Mouse (Mus musculus) midbrain, embryonic 11.5 days (tissue): ENCODE data around the gene Mfsd2a. TPM values are rescaled to one million over a fixed set of nuclear protein-coding genes. Genes with fewer than 3 reads are reported as not detected.
A peak's percentile ranks its signal among the peaks of the same experiment; 100 is the strongest.

Experiments
- ATAC-seq: fragments of 200-750 bp; cut with Nextera tagmentation; 2 replicates; pipeline ENCODE4 v1.8.0; 2017; ENCODE audit warnings: moderate TSS enrichment, moderate library complexity; ENCODE audit not compliant: low FRiP score
- DNase-seq: peaks from one replicate; pipeline ENCODE4 v3.0.0; 2015; ENCODE audit warnings: low spot score; ENCODE audit errors: missing footprints
- H3K27ac ChIP-seq: fragments of 300-500 bp; sonication (generic); 2 replicates; pipeline ENCODE4 v1.5.1; 2014; ENCODE audit warnings: low read depth, low read length
- H3K27me3 ChIP-seq: fragments of 300-500 bp; sonication (generic); 2 replicates; pipeline ENCODE4 v1.6.1; 2014; ENCODE audit warnings: mild to moderate bottlenecking, low read length, moderate library complexity, mixed read lengths; ENCODE audit not compliant: control insufficient read depth, insufficient read depth
- H3K36me3 ChIP-seq: fragments of 300-500 bp; sonication (generic); 2 replicates; pipeline ENCODE4 v1.6.1; 2014; ENCODE audit warnings: mild to moderate bottlenecking, low read length, moderate library complexity, mixed read lengths; ENCODE audit not compliant: control insufficient read depth, insufficient read depth
- H3K4me1 ChIP-seq: fragments of 300-500 bp; sonication (generic); 2 replicates; pipeline ENCODE4 v1.6.1; 2014; ENCODE audit warnings: low read length; ENCODE audit not compliant: control insufficient read depth, insufficient read depth
- H3K4me2 ChIP-seq: fragments of 300-500 bp; sonication (generic); 2 replicates; pipeline ENCODE4 v1.6.1; 2014; ENCODE audit warnings: mild to moderate bottlenecking, moderate library complexity
- H3K4me3 ChIP-seq: fragments of 300-500 bp; sonication (generic); 2 replicates; pipeline ENCODE4 v1.5.1; 2014; ENCODE audit warnings: low read depth, low read length
- H3K9ac ChIP-seq: fragments of 300-500 bp; sonication (generic); 2 replicates; pipeline ENCODE4 v1.6.1; 2014; ENCODE audit warnings: low read length
- H3K9me3 ChIP-seq: fragments of 300-500 bp; sonication (generic); 2 replicates; pipeline ENCODE4 v1.6.1; 2016; ENCODE audit warnings: low read length; ENCODE audit not compliant: control insufficient read depth
- WGBS: fragments of 180-500 bp; shearing (Covaris S2); extraction: QIAGEN DNeasy Blood & Tissue Kit; methylation state at CpG from one replicate; pipeline ENCODE4 v1.1.7; 2014; 5-methylcytosine and 5-hydroxymethylcytosine counted together
- polyA plus RNA-seq: library from polyadenylated mRNA; unstranded; fragments of >200 nt; fragmentation: Nextera tagmentation; extraction: Ambion mirVana; gene quantifications from 2 replicates; pipeline ENCODE4 v1.2.1, GENCODE M21; 2014

Gene Mfsd2a
- polyA plus RNA-seq, 1 experiment from 2014 or later = 27.2 TPM

GRCm38 (mm10) chr4:122981930-122982329 is 20.9 kb upstream of the Mfsd2a start:
- DNase-seq (no peak), ATAC-seq (0 out of 2 replicates have a peak, but pooled peaks have one; percentile 4)
- Histone ChIP-seq H3K36me3 (no peaks in the 10 kb centered on the region), H3K4me3 (no peak overlapping the region), H3K4me2 (no peak overlapping the region), H3K9me3 (no peaks in the 10 kb centered on the region), H3K27me3 (peaks cover 5% of the 10 kb centered on the region; the same call in 1 of the 2 replicates), H3K9ac (no peak overlapping the region), H3K4me1 (peaks cover 6% of the 10 kb centered on the region; the same call in 1 of the 2 replicates), H3K27ac (no peak overlapping the region)
- 51% methylated on average over 3 of the region's 3 CpGs for WGBS

- Histone ChIP-seq H3K27ac (no peak overlapping the region), H3K27me3 (peaks cover 5% of the 10 kb centered on the region; the same call in 1 of the 2 replicates), H3K36me3 (no peaks in the 10 kb centered on the region), H3K4me2 (no peak overlapping the region), H3K4me3 (no peak overlapping the region), H3K9me3 (no peaks in the 10 kb centered on the region), H3K4me1 (peaks cover 6% of the 10 kb centered on the region; the same call in 1 of the 2 replicates), H3K9ac (no peak overlapping the region)
- ATAC-seq (no peak), DNase-seq (no peak)
- WGBS = 85% methylated on average over 7 of the region's 7 CpGs
Observed at GRCm38 (mm10) chr4:122981238-122981637, 20.2 kb upstream of the Mfsd2a start.

- Histone ChIP-seq H3K9me3 (no peaks in the 10 kb centered on the region), H3K9ac (no peak overlapping the region), H3K27ac (no peak overlapping the region), H3K4me2 (no peak overlapping the region), H3K27me3 (peaks cover 5% of the 10 kb centered on the region; the same call in 1 of the 2 replicates), H3K36me3 (no peaks in the 10 kb centered on the region), H3K4me1 (peaks cover 6% of the 10 kb centered on the region; the same call in 1 of the 2 replicates), H3K4me3 (no peak overlapping the region)
- ATAC-seq = no peak
- DNase-seq = no peak
- 95% methylated on average over 2 of the region's 2 CpGs for WGBS
Observed at GRCm38 (mm10) chr4:122980684-122981083, 19.7 kb upstream of the Mfsd2a start.

GRCm38 (mm10) chr4:122979826-122980225 is 18.8 kb upstream of the Mfsd2a start:
- Histone ChIP-seq H3K9ac (no peak overlapping the region), H3K4me1 (peaks cover 6% of the 10 kb centered on the region; the same call in 1 of the 2 replicates), H3K27me3 (peaks cover 5% of the 10 kb centered on the region; the same call in 1 of the 2 replicates), H3K9me3 (no peaks in the 10 kb centered on the region), H3K36me3 (no peaks in the 10 kb centered on the region), H3K4me2 (no peak overlapping the region), H3K4me3 (no peak overlapping the region), H3K27ac (no peak overlapping the region)
- 76% methylated on average over 3 of the region's 3 CpGs for WGBS
- no peak for ATAC-seq
- no peak for DNase-seq

- 88% methylated on average over 2 of the region's 2 CpGs for WGBS
- DNase-seq (no peak), ATAC-seq (no peak)
- no peak overlapping the region for H3K27ac ChIP-seq
- no peak overlapping the region for H3K4me3 ChIP-seq
- H3K27me3 ChIP-seq = peaks cover 5% of the 10 kb centered on the region; the same call in 1 of the 2 replicates
- H3K4me1 ChIP-seq = peaks cover 6% of the 10 kb centered on the region; the same call in 1 of the 2 replicates
- H3K9ac ChIP-seq = no peak overlapping the region
- no peaks in the 10 kb centered on the region for H3K9me3 ChIP-seq
- H3K36me3 ChIP-seq = no peaks in the 10 kb centered on the region
- no peak overlapping the region for H3K4me2 ChIP-seq
Observed at GRCm38 (mm10) chr4:122978850-122979249, 17.9 kb upstream of the Mfsd2a start.

- no peaks in the 10 kb centered on the region for H3K9me3 ChIP-seq
- no peak overlapping the region for H3K4me2 ChIP-seq
- H3K36me3 ChIP-seq = no peaks in the 10 kb centered on the region
- WGBS = 86% methylated on average over 4 of the region's 4 CpGs
- H3K4me1 ChIP-seq = no peaks in the 10 kb centered on the region
- H3K27me3 ChIP-seq = no peaks in the 10 kb centered on the region
- H3K9ac ChIP-seq = no peak overlapping the region
- no peak for DNase-seq
- ATAC-seq = no peak
- H3K4me3 ChIP-seq = no peak overlapping the region
- H3K27ac ChIP-seq = no peak overlapping the region
Observed at GRCm38 (mm10) chr4:122976885-122977284, 15.9 kb upstream of the Mfsd2a start.

GRCm38 (mm10) chr4:122974976-122975520 is 14.1 kb upstream of the Mfsd2a start:
- no peaks in the 10 kb centered on the region for H3K36me3 ChIP-seq
- no peak overlapping the region for H3K27ac ChIP-seq
- ATAC-seq (no peak), DNase-seq (no peak)
- no peaks in the 10 kb centered on the region for H3K9me3 ChIP-seq
- no peaks in the 10 kb centered on the region for H3K27me3 ChIP-seq
- no peaks in the 10 kb centered on the region for H3K4me1 ChIP-seq
- H3K4me3 ChIP-seq = no peak overlapping the region
- no peak overlapping the region for H3K9ac ChIP-seq
- no peak overlapping the region for H3K4me2 ChIP-seq
- 87% methylated on average over 5 of the region's 5 CpGs for WGBS

- Histone ChIP-seq H3K27me3 (no peaks in the 10 kb centered on the region), H3K9ac (no peak overlapping the region), H3K4me1 (no peaks in the 10 kb centered on the region), H3K9me3 (no peaks in the 10 kb centered on the region), H3K4me3 (no peak overlapping the region), H3K27ac (no peak overlapping the region), H3K36me3 (no peaks in the 10 kb centered on the region), H3K4me2 (no peak overlapping the region)
- WGBS = 75% methylated on average over 8 of the region's 8 CpGs
- no peak for ATAC-seq
- DNase-seq = no peak
Observed at GRCm38 (mm10) chr4:122972056-122972455, 11.1 kb upstream of the Mfsd2a start.

GRCm38 (mm10) chr4:122971646-122972045 is 10.7 kb upstream of the Mfsd2a start:
- WGBS = 89% methylated on average over 4 of the region's 4 CpGs
- no peaks in the 10 kb centered on the region for H3K27me3 ChIP-seq
- no peak overlapping the region for H3K4me3 ChIP-seq
- no peak for ATAC-seq
- no peaks in the 10 kb centered on the region for H3K36me3 ChIP-seq
- no peaks in the 10 kb centered on the region for H3K9me3 ChIP-seq
- H3K27ac ChIP-seq = no peak overlapping the region
- H3K4me2 ChIP-seq = no peak overlapping the region
- DNase-seq = no peak
- no peak overlapping the region for H3K9ac ChIP-seq
- H3K4me1 ChIP-seq = no peaks in the 10 kb centered on the region
